Mouse (Mus musculus) lung, adult 2 months (tissue): ENCODE measurements around the gene Socs3.

Experiments
- CTCF ChIP-seq: fragments of 200-500 bp; IDR thresholded peaks from 2 replicates; pipeline ENCODE4 v1.5.1; 2011; ENCODE audit warnings: mild to moderate bottlenecking, low read length, control low read depth; ENCODE audit not compliant: insufficient read depth
- POLR2A ChIP-seq: fragments of 200-500 bp; IDR thresholded peaks from 2 replicates; pipeline ENCODE4 v1.6.1; 2011; ENCODE audit warnings: low read depth, mild to moderate bottlenecking, control low read depth, low read length, borderline replicate concordance; ENCODE audit errors: extremely low read depth

DNA sequence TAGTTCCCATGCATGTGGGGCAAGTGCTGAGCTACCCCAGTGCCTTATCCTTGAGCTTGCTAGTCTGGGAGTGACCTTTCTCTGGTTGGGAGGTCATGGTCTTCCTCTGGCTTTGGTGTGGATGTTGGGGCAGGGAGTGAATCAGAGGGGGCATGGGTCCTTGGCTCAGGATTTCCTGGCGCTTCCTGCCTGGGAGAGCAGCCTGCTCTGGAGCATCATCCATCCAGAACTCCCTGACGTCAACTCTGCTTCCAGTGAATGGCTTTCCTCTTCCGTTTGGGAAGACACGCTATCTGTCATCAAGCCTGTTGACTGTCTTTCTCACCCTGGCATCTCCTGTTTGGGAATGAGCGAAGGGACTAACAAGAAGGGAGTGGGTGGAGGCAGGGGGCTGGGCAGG, 12.6 kb upstream of the Socs3 start:
- TF ChIP-seq CTCF (no peak), POLR2A (no peak)
